Mouse (Mus musculus) spleen, embryonic (tissue): ENCODE results near the gene Tspoap1.

ENCODE experiments used
- CTCF ChIA-PET: fragments of 350-600 bp; sonication (Branson Sonifier 250); formaldehyde crosslinking; loops from one replicate; lab custom pipeline; 2022; lab: Charles Lee

Gene Tspoap1

GRCm38 (mm10) chr11:87760301-87761081, at the start of gene Tspoap1:
Gene Tspoap1, plus strand, starts transcription at chr11:87760541.
- CTCF ChIA-PET: interaction anchor here (0.7 kb wide), 1 partner anchor 40 kb away, joined by 4 read pairs; no protein-coding TSS in a partner anchor

GRCm38 (mm10) chr11:87712188-87712587, 48.2 kb upstream of the Tspoap1 start:
- CTCF ChIA-PET: no interaction called here

GRCm38 (mm10) chr11:87715999-87716398, 44.3 kb upstream of the Tspoap1 start:
- CTCF ChIA-PET: interaction anchor here (0.7 kb wide), 1 partner anchor 264 kb away, joined by 3 read pairs; no protein-coding TSS in a partner anchor

- CTCF ChIA-PET: interaction anchor here (0.8 kb wide), 1 partner anchor 10 kb away, joined by 3 read pairs; no protein-coding TSS in a partner anchor
Measured at GRCm38 (mm10) chr11:87719526-87719925, 40.8 kb upstream of the Tspoap1 start.

- CTCF ChIA-PET: interaction anchor here (0.6 kb wide), 1 partner anchor 40 kb away, joined by 4 read pairs; no protein-coding TSS in a partner anchor
Measured at GRCm38 (mm10) chr11:87720324-87720723, 40.0 kb upstream of the Tspoap1 start.

- CTCF ChIA-PET: interaction anchor here (0.6 to 0.7 kb wide), 2 partner anchors 38 to 39 kb away, joined by 4 to 6 read pairs; no protein-coding TSS in a partner anchor
Measured at GRCm38 (mm10) chr11:87720839-87721238, 39.5 kb upstream of the Tspoap1 start.

GRCm38 (mm10) chr11:87722168-87722567, 38.2 kb upstream of the Tspoap1 start:
- CTCF ChIA-PET: no interaction called here

GRCm38 (mm10) chr11:87722891-87723290, 37.5 kb upstream of the Tspoap1 start:
- CTCF ChIA-PET: interaction anchor here (0.6 kb wide), 1 partner anchor 55 kb away, joined by 3 read pairs; no protein-coding TSS in a partner anchor

- CTCF ChIA-PET: no interaction called here
Measured at GRCm38 (mm10) chr11:87725515-87725914, 34.8 kb upstream of the Tspoap1 start.

GRCm38 (mm10) chr11:87725964-87726562, 34.3 kb upstream of the Tspoap1 start:
- CTCF ChIA-PET: no interaction called here

- CTCF ChIA-PET: no interaction called here
Measured at GRCm38 (mm10) chr11:87727021-87727420, 33.3 kb upstream of the Tspoap1 start.

GRCm38 (mm10) chr11:87727471-87727870, 32.9 kb upstream of the Tspoap1 start:
- CTCF ChIA-PET: no interaction called here

GRCm38 (mm10) chr11:87728850-87729592, 31.3 kb upstream of the Tspoap1 start:
- CTCF ChIA-PET: interaction anchor here (0.6 kb wide), 1 partner anchor 35 kb away, joined by 3 read pairs; no protein-coding TSS in a partner anchor

- CTCF ChIA-PET: interaction anchor here (0.7 to 0.9 kb wide), 2 partner anchors 10 to 32 kb away, joined by 3 read pairs; no protein-coding TSS in a partner anchor
Measured at GRCm38 (mm10) chr11:87729593-87730185, 30.7 kb upstream of the Tspoap1 start.

GRCm38 (mm10) chr11:87730652-87731310, 29.6 kb upstream of the Tspoap1 start:
- CTCF ChIA-PET: interaction anchor here (0.7 kb wide), 2 partner anchors 135 to 258 kb away, joined by 3 to 6 read pairs; no protein-coding TSS in a partner anchor

- CTCF ChIA-PET: interaction anchor here (0.7 to 1.2 kb wide), 2 partner anchors 11 to 1154 kb away, joined by 3 to 5 read pairs; no protein-coding TSS in a partner anchor
Measured at GRCm38 (mm10) chr11:87734346-87734745, 26.0 kb upstream of the Tspoap1 start.

- CTCF ChIA-PET: interaction anchor here (0.7 kb wide), 1 partner anchor 323 kb away, joined by 3 read pairs; no protein-coding TSS in a partner anchor
Measured at GRCm38 (mm10) chr11:87735691-87736090, 24.6 kb upstream of the Tspoap1 start.

GRCm38 (mm10) chr11:87736647-87737134, 23.6 kb upstream of the Tspoap1 start:
- CTCF ChIA-PET: no interaction called here

- CTCF ChIA-PET: no interaction called here
Measured at GRCm38 (mm10) chr11:87737175-87737740, 23.1 kb upstream of the Tspoap1 start, which contains the start of gene Supt4a. Gene Supt4a, plus strand, starts transcription at chr11:87737552.

GRCm38 (mm10) chr11:87743691-87744090, 16.6 kb upstream of the Tspoap1 start:
- CTCF ChIA-PET: no interaction called here
